Mouse (Mus musculus) mouse embryonic stem cell (cell line): ENCODE measurements around the gene Celf2.

Experiments used
- in situ Hi-C, 2 experiments: fragments of 300-500 bp; cut with MboI; formaldehyde crosslinking; loops; 1 replicate in 1 of 2; 3 replicates in 1 of 2; pipeline ENCODE4 v1.14.3; 2019 to 2020; ENCODE audit warnings: low sequenced_read_pairs in 2 of 2, low pct_unique_long_range_greater_than_20kb in 1 of 2, mixed read lengths in 1 of 2; ENCODE audit not compliant: unreplicated experiment in 1 of 2

Celf2 gene

DNA sequence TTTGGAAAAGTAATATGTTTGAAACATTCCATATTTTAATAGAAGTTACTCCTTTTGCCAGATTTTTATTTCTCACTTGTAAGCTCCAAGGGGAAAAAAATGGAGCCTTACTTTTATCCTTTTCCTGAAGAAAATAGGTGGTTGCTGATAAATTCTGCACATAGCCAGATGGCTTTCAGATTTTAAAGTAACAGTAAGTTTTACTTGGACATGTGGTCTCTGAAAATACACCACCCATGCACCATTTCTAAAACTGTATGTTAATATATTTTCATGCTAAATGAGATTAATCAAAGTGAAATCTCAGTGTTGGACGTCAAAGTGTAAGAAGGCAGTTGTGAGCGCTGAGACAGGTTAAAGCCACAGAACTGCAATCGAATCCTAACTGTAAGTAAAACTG, 502.5 kb downstream of the Celf2 start:
- in situ Hi-C loops, result no loop called here

DNA sequence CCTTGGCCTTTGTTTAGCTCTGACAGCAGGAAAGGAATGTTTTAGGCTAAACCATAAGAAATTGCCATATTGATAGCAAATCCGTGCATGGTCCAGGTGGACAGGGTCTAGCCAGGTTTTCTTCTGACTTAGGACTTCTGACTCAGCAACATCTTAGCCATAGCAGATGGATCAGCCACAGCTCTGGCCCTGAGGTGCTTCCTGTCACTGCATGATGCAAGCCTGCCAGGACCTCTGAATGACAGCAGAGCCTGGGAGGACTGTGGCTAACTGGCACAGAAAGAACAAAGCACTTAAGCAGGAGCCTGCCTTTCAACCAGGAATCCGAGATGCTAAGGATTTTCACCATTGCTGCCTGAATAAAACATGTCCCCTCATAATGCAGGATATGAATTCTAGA, 507.4 kb downstream of the Celf2 start:
- in situ Hi-C loops, result no loop called here

DNA sequence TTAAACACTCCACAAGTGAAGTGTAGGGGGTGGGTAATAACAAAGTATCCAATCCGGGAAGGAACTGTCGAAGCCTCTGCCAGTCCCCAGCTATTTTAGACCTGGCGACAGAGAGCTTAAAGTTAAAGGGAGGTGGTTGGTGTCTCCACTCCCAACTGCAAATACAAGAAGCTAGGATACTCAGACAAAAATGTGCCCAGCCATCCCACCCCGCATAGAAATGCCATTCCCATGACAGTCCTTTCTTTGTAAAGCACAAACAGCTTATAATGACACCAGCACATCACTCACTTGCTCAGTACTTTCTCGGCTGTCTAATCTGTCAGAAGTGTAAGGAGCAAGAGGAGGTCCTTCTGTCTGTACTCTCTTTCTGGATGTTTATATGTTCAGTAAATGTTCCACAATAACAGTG, 518.3 kb downstream of the Celf2 start:
- in situ Hi-C loops, result no loop called here

DNA sequence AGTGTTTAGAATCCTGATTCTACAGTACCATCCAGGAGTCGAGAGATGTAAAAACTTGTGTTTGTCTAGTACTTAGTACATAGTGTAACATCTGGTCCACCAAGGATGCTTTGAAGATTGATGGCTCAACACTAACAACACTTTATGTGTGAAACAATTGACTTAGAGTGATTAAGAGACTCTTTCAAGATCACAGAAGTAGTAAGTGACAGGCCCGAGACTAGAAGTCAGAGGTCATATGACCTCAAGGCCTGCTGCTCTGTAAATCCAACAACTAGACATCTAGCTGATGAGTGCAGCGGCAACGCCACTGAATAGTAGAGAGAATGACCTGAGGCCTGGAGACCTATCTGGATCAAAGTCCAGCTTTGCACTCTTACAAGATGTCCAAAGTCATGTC, 523.7 kb downstream of the Celf2 start:
- in situ Hi-C loops, result no loop called here

DNA sequence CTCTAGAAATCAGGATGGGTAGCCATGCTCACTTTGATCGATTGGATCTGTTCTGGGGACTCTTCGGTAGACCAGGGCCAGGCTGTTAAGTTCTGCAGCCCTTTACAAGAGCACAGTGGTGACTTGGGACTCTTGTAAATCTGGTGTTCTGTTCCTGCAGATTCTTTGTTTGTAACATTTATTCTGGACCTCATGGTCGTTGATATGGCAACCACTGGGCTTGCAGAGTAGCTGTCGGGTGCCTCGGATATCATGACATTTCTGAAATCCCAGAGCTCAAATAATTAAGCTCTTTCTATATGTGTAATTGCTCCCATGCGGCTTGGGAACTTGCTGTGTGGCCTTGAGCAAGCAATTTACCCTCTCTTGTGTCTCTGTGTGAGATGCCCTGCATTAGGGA, 525.5 kb downstream of the Celf2 start:
- in situ Hi-C loops, result no loop called here

DNA sequence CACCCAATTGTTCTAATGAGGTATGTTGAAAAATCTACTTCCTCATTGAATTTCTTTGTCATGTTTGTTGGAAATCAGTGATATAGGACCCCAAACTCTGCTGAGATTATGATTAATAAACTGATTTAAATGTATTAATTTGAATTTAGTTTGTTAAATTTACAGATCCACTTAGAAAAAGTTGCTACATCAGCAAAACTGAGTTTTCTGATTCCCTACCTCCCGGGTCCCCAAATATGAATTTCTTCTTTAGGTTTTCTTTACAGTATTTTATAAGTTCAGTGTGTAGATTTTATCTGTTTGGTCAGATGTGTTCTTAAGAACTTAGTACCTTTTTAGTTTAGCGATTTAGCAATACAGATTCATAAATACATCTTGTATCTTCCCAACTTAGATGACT, 533.1 kb downstream of the Celf2 start:
- in situ Hi-C loops, result no loop called here

DNA sequence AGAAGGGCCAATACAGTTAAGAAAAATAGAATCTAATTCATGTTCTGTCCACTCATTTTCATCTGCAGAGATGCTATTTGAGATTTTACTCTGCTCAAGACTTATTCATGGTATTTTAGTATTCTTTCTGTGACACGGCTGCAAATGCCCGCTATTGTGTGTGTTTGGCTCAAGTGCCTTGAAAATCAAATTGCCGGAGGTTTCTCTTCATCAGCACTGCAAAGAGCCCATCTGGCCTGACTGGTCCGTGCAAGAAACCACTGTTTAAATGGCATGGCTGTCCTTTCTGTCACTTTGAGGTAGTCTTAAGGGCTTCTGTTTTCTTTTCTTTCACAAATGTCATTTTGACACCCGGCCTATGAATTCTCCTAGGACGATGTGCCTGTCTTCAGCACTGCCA, 540.1 kb downstream of the Celf2 start:
- in situ Hi-C loops, result no loop called here

DNA sequence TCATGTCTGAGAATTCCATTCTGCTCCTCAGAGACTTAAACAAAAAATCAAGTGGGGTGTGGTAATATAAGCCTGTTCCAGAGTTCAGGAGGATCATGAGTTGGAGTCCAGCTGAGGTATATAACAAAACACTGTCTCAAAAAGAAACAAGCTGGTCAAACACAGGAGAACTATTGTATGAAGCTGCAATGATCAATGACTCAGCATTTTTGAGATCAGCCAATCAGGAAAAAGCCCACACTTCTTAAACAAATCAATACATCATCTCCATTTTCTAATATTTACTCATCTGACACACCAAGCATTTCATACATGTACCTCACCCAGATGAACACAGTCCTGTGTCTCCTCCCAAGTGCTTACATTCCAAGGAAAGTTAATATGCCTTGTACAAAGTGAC, 544.1 kb downstream of the Celf2 start:
- in situ Hi-C loops, result no loop called here

DNA sequence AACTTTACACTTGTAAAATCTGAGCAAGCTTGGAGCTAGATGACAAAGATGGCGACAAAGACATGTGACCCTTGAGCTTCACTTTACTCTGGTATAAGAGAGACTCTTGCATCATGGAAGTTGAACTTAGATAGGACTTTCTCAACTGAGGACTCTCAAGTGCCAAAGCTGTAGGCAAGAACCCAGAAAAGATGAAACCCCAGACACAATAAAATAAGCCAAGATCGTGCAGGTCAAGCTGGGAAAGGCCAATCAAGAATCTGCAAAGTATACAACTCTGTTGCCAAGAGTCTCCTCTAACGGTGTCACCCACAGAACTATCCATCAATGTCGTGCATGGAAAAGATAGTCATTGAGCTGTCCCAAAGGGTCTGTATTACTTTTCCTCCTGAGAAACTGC, 558.7 kb downstream of the Celf2 start:
- in situ Hi-C loops, result no loop called here

DNA sequence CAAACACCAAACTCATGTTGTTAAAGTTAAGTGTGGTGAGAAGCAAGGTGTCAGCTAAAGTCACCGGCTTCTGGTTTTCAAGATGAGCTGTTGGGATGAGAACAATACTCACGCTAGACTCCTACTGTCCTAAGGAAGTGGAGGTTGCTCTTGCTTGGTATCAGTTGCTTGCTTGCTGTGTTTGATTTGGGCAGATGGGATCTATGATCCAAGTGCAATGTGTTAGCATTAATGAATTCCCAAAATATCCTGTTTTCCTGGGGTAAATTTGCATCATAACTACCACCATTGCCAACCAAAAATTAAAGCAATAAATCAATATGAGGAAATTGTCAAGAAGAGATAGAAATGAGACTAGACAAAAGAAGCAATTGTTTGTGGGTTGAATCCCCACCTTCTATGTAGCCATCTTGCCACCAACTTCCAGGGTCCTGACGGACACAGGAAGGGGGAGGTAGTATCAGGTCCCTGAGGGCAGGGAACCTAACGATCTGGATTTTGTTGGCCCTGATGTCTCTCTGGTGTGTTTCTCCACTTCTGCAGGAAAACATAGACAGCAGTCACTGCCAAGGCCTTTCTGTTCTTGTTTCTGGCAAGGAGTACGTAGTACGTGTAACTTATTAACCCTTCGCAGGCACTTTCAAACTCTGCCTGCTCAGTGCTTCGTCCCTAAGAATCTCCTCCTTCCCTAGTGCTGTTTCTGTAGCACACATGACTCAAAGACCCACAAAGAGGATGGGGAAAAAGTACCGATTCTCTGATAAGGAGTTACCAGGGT, 563.5 kb downstream of the Celf2 start:
- in situ Hi-C loops, result no loop called here

DNA sequence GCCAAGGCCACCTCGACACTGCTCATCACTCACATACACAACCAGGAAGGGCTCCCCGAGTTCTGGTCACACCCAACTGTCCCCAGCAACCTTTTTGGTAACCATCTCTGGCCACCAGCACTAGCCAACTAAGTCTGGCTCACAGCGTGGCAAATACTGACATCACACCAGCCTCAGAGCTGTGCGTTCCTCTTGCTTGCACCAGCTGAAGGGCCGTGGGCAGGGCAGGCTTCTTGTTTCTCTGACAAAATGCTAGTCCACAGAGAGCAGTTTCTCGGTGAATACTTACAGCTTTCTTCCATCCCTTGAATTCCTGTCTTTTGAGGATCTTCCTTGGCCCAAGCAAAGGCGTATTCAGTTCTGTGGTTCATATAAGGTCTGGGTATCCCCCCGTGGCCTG, 565.7 kb downstream of the Celf2 start:
- in situ Hi-C loops, result no loop called here

DNA sequence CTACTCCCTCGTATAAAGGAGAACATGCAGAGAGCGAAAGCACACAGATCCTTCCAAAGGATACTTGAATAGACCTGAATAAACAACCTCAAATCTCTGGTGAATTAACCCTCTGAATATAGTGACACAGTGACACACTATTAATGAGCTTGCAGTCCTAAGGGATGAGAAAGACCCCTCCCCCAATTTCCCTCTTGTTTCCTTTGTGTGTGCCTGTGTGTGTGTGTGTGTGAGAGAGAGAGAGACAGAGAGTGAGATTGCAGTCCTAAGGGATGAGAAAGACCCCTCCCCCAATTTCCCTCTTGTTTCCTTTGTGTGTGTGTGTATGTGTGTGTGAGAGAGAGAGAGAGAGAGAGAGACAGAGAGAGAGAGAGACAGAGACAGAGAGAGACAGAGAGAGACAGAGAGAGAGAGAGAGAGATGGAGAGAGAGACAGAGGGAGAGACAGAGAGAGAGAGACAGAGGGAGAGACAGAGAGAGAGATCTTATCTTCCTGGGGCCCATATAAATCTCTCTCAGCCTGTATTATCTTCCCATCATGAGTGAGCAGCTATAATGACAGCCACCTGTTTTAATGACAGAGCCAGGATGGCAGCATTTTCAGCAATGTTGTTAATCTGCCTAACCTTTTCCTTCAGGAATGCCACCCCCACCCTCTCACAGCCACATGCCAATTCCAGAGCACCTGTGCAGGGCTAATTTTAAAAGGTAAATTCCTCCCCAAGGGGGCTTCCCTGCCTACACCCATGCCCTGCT, 566.5 kb downstream of the Celf2 start:
- in situ Hi-C loops, result no loop called here

DNA sequence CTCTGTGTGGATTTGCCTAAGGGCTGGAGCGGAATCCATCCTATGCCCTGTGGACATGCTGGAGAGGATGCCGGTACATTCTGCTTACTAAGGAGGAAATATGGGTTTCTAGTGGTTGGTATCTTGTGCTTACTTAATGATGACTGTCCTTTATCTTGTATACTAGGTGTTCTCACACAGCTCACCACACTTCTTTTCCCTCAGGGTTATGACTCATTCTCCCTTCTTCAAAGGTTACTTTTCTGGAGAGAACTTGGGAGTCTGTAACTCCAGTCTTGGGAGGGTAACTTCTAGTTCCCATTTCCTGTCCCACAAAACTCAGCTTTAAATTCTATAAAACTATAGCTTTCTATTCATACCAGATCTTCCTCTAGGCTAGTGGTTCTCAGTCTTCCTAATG, 570.2 kb downstream of the Celf2 start:
- in situ Hi-C loops, result no loop called here

DNA sequence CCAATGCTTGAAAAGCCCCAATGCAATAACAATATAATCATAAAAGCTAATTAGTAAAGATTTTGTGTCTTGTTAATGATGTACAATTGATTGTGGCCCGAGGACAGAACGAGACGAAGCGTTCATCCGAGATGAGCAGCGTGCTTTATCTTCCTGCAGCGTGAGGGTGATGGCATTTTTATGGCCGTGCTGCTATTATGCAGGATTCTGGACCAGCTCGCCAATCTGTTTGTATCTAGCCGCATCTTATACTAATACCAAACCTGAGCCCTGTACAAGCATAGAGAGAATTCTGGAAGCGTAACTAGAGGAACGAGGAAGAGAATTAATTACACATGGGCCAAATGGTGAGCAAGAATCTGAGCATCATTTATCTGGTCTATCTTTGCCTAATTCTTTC, 576.2 kb downstream of the Celf2 start:
- in situ Hi-C loops, result no loop called here

DNA sequence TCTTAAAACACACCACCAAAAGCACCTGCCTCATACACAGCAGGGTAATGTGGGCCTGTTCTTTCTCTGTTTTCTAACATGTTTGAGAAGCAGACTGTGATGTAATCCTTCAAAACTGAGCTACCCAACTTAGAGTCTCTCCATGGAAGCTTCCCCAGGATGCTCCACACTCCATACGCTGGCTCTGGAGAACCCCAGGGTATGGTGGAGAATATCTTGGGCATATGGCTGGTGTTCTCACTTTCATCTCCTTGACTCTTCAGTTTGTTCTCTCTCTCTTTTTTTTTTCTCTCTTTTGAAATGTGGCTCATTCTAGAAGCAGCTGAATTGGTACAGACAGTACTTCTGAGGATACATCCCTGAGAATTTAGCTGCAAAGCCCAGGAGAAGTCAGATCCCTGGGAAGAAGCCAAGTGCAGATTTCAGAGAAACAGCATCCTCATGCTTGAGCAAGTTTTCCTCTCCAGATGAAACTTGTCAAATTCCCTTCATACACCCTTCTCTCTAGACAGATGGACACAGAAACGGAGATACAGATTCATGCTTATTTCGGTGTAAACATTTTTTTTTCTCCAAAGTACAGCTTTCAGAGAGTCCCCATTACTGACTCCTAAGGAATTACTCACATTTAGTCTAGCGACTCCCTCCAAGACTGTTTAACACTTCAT, 581.5 kb downstream of the Celf2 start:
- in situ Hi-C loops, result no loop called here

DNA sequence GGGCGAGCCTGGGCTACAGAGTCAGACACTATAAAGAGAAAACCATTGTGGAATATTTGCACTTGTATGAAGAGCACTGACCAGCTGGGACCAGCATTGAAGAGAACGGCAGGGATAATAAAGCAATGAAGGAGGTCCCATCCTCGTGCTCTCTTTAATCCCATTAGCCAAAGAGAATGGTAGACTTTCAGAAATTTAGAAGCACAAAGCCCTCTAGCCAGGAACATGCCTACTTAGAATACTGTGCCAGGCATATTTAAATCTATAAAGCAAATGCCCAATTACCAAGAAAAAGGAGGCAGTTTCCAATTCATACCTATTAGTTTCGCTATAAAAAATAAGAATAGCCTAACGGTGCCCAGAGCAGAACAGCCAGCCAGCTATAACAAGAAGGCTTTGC, 583.9 kb downstream of the Celf2 start:
- in situ Hi-C loops, result no loop called here

DNA sequence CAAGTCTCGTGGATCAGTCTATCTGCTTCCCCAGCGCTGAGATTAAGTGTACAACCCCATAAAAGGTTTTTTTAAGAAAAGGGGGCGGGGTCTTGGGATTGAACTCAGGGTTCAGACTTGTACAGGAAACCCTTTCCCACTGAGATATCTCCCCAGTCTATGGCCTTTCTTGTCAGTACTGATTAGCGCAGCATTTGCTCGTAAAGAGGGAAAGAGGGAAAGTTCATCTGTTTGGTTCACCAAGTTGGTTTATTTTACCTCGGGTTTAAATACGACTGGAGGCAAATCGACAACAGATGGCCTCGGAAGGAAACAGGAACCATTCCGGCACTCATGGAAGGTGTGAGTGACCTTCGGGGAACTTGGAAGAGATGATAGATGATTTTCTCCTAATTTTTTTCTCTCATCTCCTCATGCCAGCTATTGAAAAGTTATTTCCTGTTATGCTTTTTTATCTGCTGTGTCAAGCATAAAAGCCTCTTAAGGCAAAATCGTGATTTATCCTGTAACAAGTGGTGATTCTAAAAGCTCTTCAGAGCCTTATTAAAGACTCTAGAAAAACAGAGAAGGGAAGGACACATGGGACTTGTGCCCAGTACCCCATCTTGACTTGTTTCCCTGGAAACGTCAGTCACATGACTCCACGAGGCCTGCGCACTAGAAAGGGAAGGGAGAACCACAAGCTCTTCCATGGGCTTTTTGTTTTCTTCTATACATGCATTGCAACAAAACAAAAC, 585.5 kb downstream of the Celf2 start:
- in situ Hi-C loops, result no loop called here

DNA sequence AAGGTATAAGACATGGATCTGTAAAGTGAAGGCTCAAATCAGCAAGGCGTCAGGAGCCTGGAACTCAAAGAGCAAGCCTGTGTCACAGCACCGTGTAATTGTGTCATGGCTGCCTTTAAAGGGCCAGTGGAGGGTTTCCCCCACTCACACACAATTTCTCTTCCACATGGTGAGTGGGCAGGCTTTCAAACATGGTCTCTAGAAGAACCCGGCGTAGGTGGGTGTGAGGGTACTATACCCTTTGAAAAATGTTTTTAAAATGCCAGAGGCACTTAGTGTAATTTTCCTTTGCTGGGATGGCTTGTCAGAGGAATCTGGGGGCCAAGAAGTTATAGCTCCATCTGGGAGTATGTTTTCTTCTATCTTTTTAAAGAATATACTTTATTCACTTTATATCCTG, 594.0 kb downstream of the Celf2 start:
- in situ Hi-C loops, result no loop called here

DNA sequence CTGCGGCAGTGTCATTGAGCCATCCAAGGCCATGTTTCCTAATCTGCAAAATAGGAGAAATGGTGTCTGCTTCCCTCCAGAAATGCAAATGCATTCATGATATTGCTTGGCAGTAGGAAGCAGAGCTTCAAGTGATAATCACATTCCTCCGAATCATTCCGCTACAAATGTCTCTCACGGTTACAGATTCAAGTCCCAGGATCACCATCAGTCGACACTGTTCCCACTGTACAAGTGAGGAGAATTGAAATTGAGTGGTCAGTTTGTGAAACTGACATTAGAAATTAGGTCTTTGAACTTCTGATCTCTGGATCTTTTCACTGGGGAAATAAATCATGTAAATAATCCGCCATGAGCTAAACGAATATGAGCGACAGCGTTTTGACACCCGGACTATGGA, 596.0 kb downstream of the Celf2 start:
- in situ Hi-C loops, result no loop called here
